Mouse (Mus musculus): ENCODE data around the gene Gpr39. TPM values are rescaled to one million over a fixed set of nuclear protein-coding genes. Genes with fewer than 3 reads are reported as not detected.

Gpr39 gene
- total and polyA plus RNA-seq, 3 experiments = not detected

DNA sequence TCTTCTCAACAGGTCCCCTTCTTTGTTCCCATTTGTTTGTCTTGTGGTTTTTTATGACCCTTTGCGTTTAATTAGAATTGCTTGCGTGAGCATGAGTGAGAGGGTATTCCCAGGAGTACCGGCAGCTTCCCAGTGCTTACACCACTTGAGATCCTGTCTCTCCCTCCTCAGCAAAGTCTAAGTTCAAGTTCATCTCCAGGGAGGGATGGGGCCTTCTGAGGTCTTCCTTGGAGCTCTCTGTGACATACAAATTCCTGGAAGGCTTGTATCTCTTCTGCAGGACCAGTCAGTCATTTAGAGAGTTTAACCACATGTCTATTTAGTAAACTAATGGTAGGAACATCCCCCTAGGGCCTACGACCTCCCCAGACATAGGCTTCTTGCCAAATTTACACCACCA is 55.1 kb downstream of the Gpr39 start:
- Histone ChIP-seq H3K27ac (ENCODE audit: control insufficient read depth, low read depth, low read length) (no peak overlapping the region), H3K79me2 (ENCODE audit: control insufficient read depth, insufficient read depth, low read length, poor library complexity) (no peaks in the 10 kb centered on the region), H3K36me3 (ENCODE audit: control insufficient read depth in 1 of 2, insufficient read depth in 2 of 2, low read length in 2 of 2) (no peaks in the 10 kb centered on the region), H3K4me1 (ENCODE audit: control insufficient read depth in 1 of 2, insufficient read depth in 2 of 2, low read length in 2 of 2) (no peaks in the 10 kb centered on the region), H3K9ac (ENCODE audit: control insufficient read depth, low read depth, low read length, poor library complexity, severe bottlenecking) (no peak overlapping the region), H3K27me3 (ENCODE audit: control insufficient read depth in 1 of 2, insufficient read depth in 2 of 2, low read length in 2 of 2) (no peaks in the 10 kb centered on the region), H3K9me3 (replicated peaks; ENCODE audit: insufficient read depth, low read length) (no peaks in the 10 kb centered on the region), H3K4me3 (ENCODE audit: control insufficient read depth in 1 of 2, insufficient read depth in 1 of 2, low read depth in 2 of 2, low read length in 2 of 2) (no peak overlapping the region)
- TF ChIP-seq CHD1 (IDR thresholded peaks at IDR 0.05; ENCODE audit: low read depth, low read length) (no peak), MEF2A (IDR thresholded peaks at IDR 0.05; ENCODE audit: extremely low read depth, insufficient replicate concordance, low read depth, low read length, poor library complexity, severe bottlenecking) (no peak), CHD2 (IDR thresholded peaks at IDR 0.05; ENCODE audit: low read length) (no peak), MXI1 (IDR thresholded peaks at IDR 0.05; ENCODE audit: low read depth, low read length) (no peak), ZKSCAN1 (IDR thresholded peaks at IDR 0.05; ENCODE audit: low read depth, low read length) (no peak), NELFE (IDR thresholded peaks at IDR 0.05; ENCODE audit: low read depth, low read length) (no peak)
- DNase-seq (ENCODE audit: low read depth, low spot score) = no peak

DNA sequence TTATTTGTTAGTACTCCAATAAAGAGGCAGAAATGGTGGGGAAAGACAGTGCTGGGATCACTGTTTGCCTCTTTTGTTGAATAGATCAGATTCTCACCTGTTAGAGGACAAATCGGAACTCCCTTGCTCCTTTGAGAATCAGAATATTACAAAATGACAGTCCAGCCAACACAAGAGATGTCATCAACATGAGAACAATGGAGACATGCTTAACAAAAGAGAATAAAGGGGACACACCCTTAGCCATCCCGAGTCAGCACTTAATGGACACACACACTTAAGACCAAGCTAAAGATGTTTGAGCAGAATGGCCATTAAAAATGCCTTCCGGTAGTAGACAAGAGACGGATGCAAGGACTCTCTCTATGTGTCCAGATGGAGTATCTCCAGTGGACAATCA is 68.0 kb downstream of the Gpr39 start:
- H3K27me3 ChIP-seq (ENCODE audit: control insufficient read depth in 1 of 2, insufficient read depth in 2 of 2, low read length in 2 of 2) = no peaks in the 10 kb centered on the region
- H3K79me2 ChIP-seq (ENCODE audit: control insufficient read depth, insufficient read depth, low read length, poor library complexity) = no peaks in the 10 kb centered on the region
- TF ChIP-seq JUND (IDR thresholded peaks at IDR 0.05; ENCODE audit: low read depth, low read length) (no peak), USF2 (IDR thresholded peaks at IDR 0.05; ENCODE audit: borderline replicate concordance in 1 of 2, insufficient read depth in 1 of 2, low read depth in 1 of 2, low read length in 2 of 2) (no peak), ETS1 (IDR thresholded peaks at IDR 0.05; ENCODE audit: low read depth, low read length) (no peak), CHD1 (IDR thresholded peaks at IDR 0.05; ENCODE audit: low read depth, low read length) (no peak), CTCF (IDR thresholded peaks at IDR 0.05 in 2 of 3, conservative IDR thresholded peaks at IDR 0.05 in 1 of 3; ENCODE audit: control insufficient read depth in 1 of 3, insufficient read depth in 1 of 3, low read depth in 2 of 3, low read length in 3 of 3, poor library complexity in 1 of 3, severe bottlenecking in 1 of 3) (no peak), POLR2A (IDR thresholded peaks at IDR 0.05; ENCODE audit: control insufficient read depth in 1 of 2, insufficient read depth in 1 of 2, low read depth in 1 of 2, low read length in 2 of 2, poor library complexity in 1 of 2) (no peak), MXI1 (IDR thresholded peaks at IDR 0.05; ENCODE audit: low read depth, low read length) (no peak)
- DNase-seq (ENCODE audit: low read depth, low spot score) = no peak
- H3K36me3 ChIP-seq (ENCODE audit: control insufficient read depth in 1 of 2, insufficient read depth in 2 of 2, low read length in 2 of 2) = no peaks in the 10 kb centered on the region
- H3K9ac ChIP-seq (ENCODE audit: control insufficient read depth, low read depth, low read length, poor library complexity, severe bottlenecking) = no peak overlapping the region
- H3K9me3 ChIP-seq (replicated peaks; ENCODE audit: insufficient read depth, low read length) = no peaks in the 10 kb centered on the region
- H3K4me1 ChIP-seq (ENCODE audit: control insufficient read depth in 1 of 2, insufficient read depth in 2 of 2, low read length in 2 of 2) = no peaks in the 10 kb centered on the region
- no peak overlapping the region for H3K27ac ChIP-seq (ENCODE audit: control insufficient read depth, low read depth, low read length)
- no peak overlapping the region for H3K4me3 ChIP-seq (ENCODE audit: control insufficient read depth in 1 of 2, insufficient read depth in 1 of 2, low read depth in 2 of 2, low read length in 2 of 2)

DNA sequence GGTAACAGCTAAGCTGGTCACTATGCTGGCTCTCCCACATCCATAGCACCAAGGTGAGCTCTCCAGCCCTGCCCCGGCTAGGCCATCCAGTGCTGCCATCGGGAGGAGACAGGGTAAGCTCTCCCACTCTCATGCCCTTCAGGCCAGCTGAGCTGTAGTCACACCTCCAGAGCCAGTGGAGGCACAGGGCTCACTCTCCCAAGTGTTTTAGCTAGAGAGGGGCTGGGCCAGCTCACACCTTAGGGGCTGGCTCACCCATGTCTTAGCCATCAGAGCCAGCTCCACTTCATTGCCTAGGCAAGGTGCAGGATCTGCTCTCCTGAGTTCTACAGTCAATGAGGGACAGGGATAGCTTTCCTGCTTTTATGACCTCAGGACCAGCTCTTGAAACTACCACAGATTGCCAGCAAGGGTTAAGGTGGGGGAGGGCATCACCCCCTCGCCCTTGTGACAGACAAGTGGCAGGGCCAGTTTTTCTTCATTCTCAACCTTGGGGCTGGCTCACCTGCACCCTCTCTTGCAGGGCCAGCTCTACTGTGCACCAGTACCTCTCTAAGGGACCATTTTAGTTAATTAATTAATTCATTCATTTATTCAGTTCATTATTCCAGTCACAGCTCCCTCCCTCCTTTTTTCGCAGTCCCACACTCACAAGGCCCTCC is 78.7 kb downstream of the Gpr39 start:
- no peaks in the 10 kb centered on the region for H3K9me3 ChIP-seq (replicated peaks; ENCODE audit: insufficient read depth, low read length)
- DNase-seq (ENCODE audit: low read depth, low spot score) = no peak
- H3K79me2 ChIP-seq (ENCODE audit: control insufficient read depth, insufficient read depth, low read length, poor library complexity) = no peaks in the 10 kb centered on the region
- H3K27ac ChIP-seq (ENCODE audit: control insufficient read depth, low read depth, low read length) = no peak overlapping the region
- no peaks in the 10 kb centered on the region for H3K4me1 ChIP-seq (ENCODE audit: control insufficient read depth in 1 of 2, insufficient read depth in 2 of 2, low read length in 2 of 2)
- no peak overlapping the region for H3K9ac ChIP-seq (ENCODE audit: control insufficient read depth, low read depth, low read length, poor library complexity, severe bottlenecking)
- H3K4me3 ChIP-seq (ENCODE audit: control insufficient read depth in 1 of 2, insufficient read depth in 1 of 2, low read depth in 2 of 2, low read length in 2 of 2) = no peak overlapping the region
- no peaks in the 10 kb centered on the region for H3K36me3 ChIP-seq (ENCODE audit: control insufficient read depth in 1 of 2, insufficient read depth in 2 of 2, low read length in 2 of 2)
- TF ChIP-seq ELF1 (IDR thresholded peaks at IDR 0.05; ENCODE audit: low read depth, low read length) = no peak
- TF ChIP-seq TBP (IDR thresholded peaks at IDR 0.05; ENCODE audit: low read depth, low read length) = no peak
- no peak for TF ChIP-seq POLR2AphosphoS5 (IDR thresholded peaks at IDR 0.05; ENCODE audit: borderline replicate concordance, low read depth, low read length)
- no peak for TF ChIP-seq USF2 (IDR thresholded peaks at IDR 0.05; ENCODE audit: borderline replicate concordance in 1 of 2, insufficient read depth in 1 of 2, low read depth in 1 of 2, low read length in 2 of 2)
- no peak for TF ChIP-seq MAZ (IDR thresholded peaks at IDR 0.05; ENCODE audit: low read depth, low read length)
- no peak for TF ChIP-seq BHLHE40 (IDR thresholded peaks at IDR 0.05; ENCODE audit: borderline replicate concordance, low read depth, low read length)
- no peak for TF ChIP-seq JUND (IDR thresholded peaks at IDR 0.05; ENCODE audit: low read depth, low read length)
- no peak for TF ChIP-seq CHD1 (IDR thresholded peaks at IDR 0.05; ENCODE audit: low read depth, low read length)
- no peak for TF ChIP-seq EP300 (IDR thresholded peaks at IDR 0.05; ENCODE audit: low read depth in 1 of 2, low read length in 2 of 2)
- no peak for TF ChIP-seq SMC3 (IDR thresholded peaks at IDR 0.05; ENCODE audit: low read depth, low read length)
- TF ChIP-seq MEF2A (IDR thresholded peaks at IDR 0.05; ENCODE audit: extremely low read depth, insufficient replicate concordance, low read depth, low read length, poor library complexity, severe bottlenecking) = no peak
- TF ChIP-seq ETS1 (IDR thresholded peaks at IDR 0.05; ENCODE audit: low read depth, low read length) = no peak
- TF ChIP-seq ZMIZ1 (IDR thresholded peaks at IDR 0.05; ENCODE audit: low read depth, low read length) = no peak
- TF ChIP-seq ZKSCAN1 (IDR thresholded peaks at IDR 0.05; ENCODE audit: low read depth, low read length) = no peak
- TF ChIP-seq MAFK (IDR thresholded peaks at IDR 0.05; ENCODE audit: borderline replicate concordance, low read depth, low read length) = no peak
- no peak for TF ChIP-seq CTCF (IDR thresholded peaks at IDR 0.05 in 2 of 3, conservative IDR thresholded peaks at IDR 0.05 in 1 of 3; ENCODE audit: control insufficient read depth in 1 of 3, insufficient read depth in 1 of 3, low read depth in 2 of 3, low read length in 3 of 3, poor library complexity in 1 of 3, severe bottlenecking in 1 of 3)
- TF ChIP-seq RAD21 (IDR thresholded peaks at IDR 0.05; ENCODE audit: low read depth, low read length) = no peak
- no peak for TF ChIP-seq ZC3H11A (IDR thresholded peaks at IDR 0.05; ENCODE audit: low read depth, low read length)
- H3K27me3 ChIP-seq (ENCODE audit: control insufficient read depth in 1 of 2, insufficient read depth in 2 of 2, low read length in 2 of 2) = no peaks in the 10 kb centered on the region

Data from MEL (cell line).